Mouse (Mus musculus): Measurements from ENCODE around the gene Trim34a.
"Not testable (repeated sequence)": the region's sequence is repeated elsewhere in the genome, so short reads cannot be mapped to it uniquely, and the experiment has no call there.

Gene Trim34a

GRCm38 (mm10) chr7:104244287-104245181 lies at the start of gene Trim34a:
TSS of gene Trim34a (plus strand) at chr7:104244457.
- peak; percentile 95 for DNase-seq (ENCODE audit: low read depth)

- DNase-seq (ENCODE audit: low read depth) = no peak
These were observed 48.4 kb upstream of the Trim34a start, which contains the start of gene Olfr649 for GRCm38 (mm10) chr7:104195885-104196284. TSS of gene Olfr649 (minus strand) at chr7:104195985.

GRCm38 (mm10) chr7:104199822-104200221 lies 44.4 kb upstream of the Trim34a start:
- peak; percentile 74 for DNase-seq (ENCODE audit: low read depth)

GRCm38 (mm10) chr7:104206197-104206596 lies 38.1 kb upstream of the Trim34a start:
- peak; percentile 70 for DNase-seq (ENCODE audit: low read depth)

GRCm38 (mm10) chr7:104216011-104216535 lies 28.2 kb upstream of the Trim34a start:
- DNase-seq (ENCODE audit: low read depth) = peak; percentile 48

GRCm38 (mm10) chr7:104217881-104218280 lies 26.4 kb upstream of the Trim34a start:
- peak; percentile 69 for DNase-seq (ENCODE audit: low read depth)

- DNase-seq (ENCODE audit: low read depth) = peak; percentile 64
These were observed 25.3 kb upstream of the Trim34a start, which contains the start of gene Trim6 for GRCm38 (mm10) chr7:104218701-104219569. TSS of gene Trim6 (plus strand) at chr7:104218793.

GRCm38 (mm10) chr7:104231203-104231602 lies 13.1 kb upstream of the Trim34a start:
- DNase-seq (ENCODE audit: low read depth) = peak; percentile 64

- no peak for DNase-seq (ENCODE audit: low read depth)
These were observed 3.4 kb upstream of the Trim34a start for GRCm38 (mm10) chr7:104240857-104241256.

- no peak for DNase-seq (ENCODE audit: low read depth)
These were observed 641 bp upstream of the Trim34a start for GRCm38 (mm10) chr7:104243616-104244015.

- not testable (repeated sequence) for DNase-seq (ENCODE audit: low read depth)
These were observed 16.1 kb downstream of the Trim34a start for GRCm38 (mm10) chr7:104260380-104260779.

- DNase-seq (ENCODE audit: low read depth) = not testable (repeated sequence)
These were observed 21.1 kb downstream of the Trim34a start for GRCm38 (mm10) chr7:104265335-104265734.

GRCm38 (mm10) chr7:104279361-104279760 lies 35.1 kb downstream of the Trim34a start:
- DNase-seq (ENCODE audit: low read depth) = not testable (repeated sequence)

- DNase-seq (ENCODE audit: low read depth) = peak; percentile 42
These were observed 43.6 kb downstream of the Trim34a start, which contains the start of gene Trim5 for GRCm38 (mm10) chr7:104287576-104288443. TSS of gene Trim5 (minus strand) at chr7:104288094.

GRCm38 (mm10) chr7:104290641-104291040 lies 46.4 kb downstream of the Trim34a start:
- DNase-seq (ENCODE audit: low read depth) = no peak

- DNase-seq (ENCODE audit: low read depth) = no peak
These were observed 47.6 kb downstream of the Trim34a start for GRCm38 (mm10) chr7:104291638-104292400.
